Mouse (Mus musculus): ENCODE results near the gene Esrrg.

- TF ChIP-seq CTCF (IDR thresholded peaks at IDR 0.05; ENCODE audit: extremely low read depth, insufficient read depth, insufficient read length, insufficient replicate concordance) (no peak), POLR2A (IDR thresholded peaks at IDR 0.05; ENCODE audit: low read depth, low read length) (no peak)
Measured at GRCm38 (mm10) chr1:187749294-187749693, 140.7 kb downstream of the Esrrg start.
